Mouse (Mus musculus): Measurements from ENCODE around the gene Mx1. TPM values are rescaled to one million over a fixed set of nuclear protein-coding genes. Genes with fewer than 3 reads are reported as not detected.

Gene Mx1
- polyA plus RNA-seq, 1 experiment, result 1.3 TPM

- H3K9me3 ChIP-seq, result peaks cover 14% of the 10 kb centered on the region
- H3K4me3 ChIP-seq (replicated peaks), result peak overlapping the region; percentile 70
- TF ChIP-seq FLI1 (IDR thresholded peaks at IDR 0.05; ENCODE audit: low read length) (no peak), GATA1 (IDR thresholded peaks at IDR 0.05; ENCODE audit: borderline replicate concordance, low read length) (no peak)
- H3K27me3 ChIP-seq (replicated peaks), result peaks cover 2% of the 10 kb centered on the region
- peaks cover 65% of the 10 kb centered on the region for H3K4me1 ChIP-seq
- peaks cover 4% of the 10 kb centered on the region for H3K36me3 ChIP-seq (replicated peaks; ENCODE audit: low read length)
Observed at GRCm38 (mm10) chr16:97461271-97461670, 1.4 kb downstream of the Mx1 start.

GRCm38 (mm10) chr16:97459831-97460230, 2.9 kb downstream of the Mx1 start:
- TF ChIP-seq GATA1 (IDR thresholded peaks at IDR 0.05; ENCODE audit: borderline replicate concordance, low read length) (no peak), FLI1 (IDR thresholded peaks at IDR 0.05; ENCODE audit: low read length) (no peak)
- H3K4me1 ChIP-seq, result peaks cover 65% of the 10 kb centered on the region
- peaks cover 14% of the 10 kb centered on the region for H3K9me3 ChIP-seq
- H3K36me3 ChIP-seq (replicated peaks; ENCODE audit: low read length), result peaks cover 6% of the 10 kb centered on the region
- H3K27me3 ChIP-seq (replicated peaks), result peaks cover 2% of the 10 kb centered on the region
- no peak overlapping the region for H3K4me3 ChIP-seq (replicated peaks)

GRCm38 (mm10) chr16:97447386-97447785, 15.3 kb downstream of the Mx1 start:
- TF ChIP-seq GATA1 (IDR thresholded peaks at IDR 0.05; ENCODE audit: borderline replicate concordance, low read length) (no peak), FLI1 (IDR thresholded peaks at IDR 0.05; ENCODE audit: low read length) (no peak)
- no peak overlapping the region for H3K4me3 ChIP-seq (replicated peaks)
- peaks cover 91% of the 10 kb centered on the region for H3K4me1 ChIP-seq
- H3K27me3 ChIP-seq (replicated peaks), result no peaks in the 10 kb centered on the region
- peaks cover 9% of the 10 kb centered on the region for H3K36me3 ChIP-seq (replicated peaks; ENCODE audit: low read length)
- H3K9me3 ChIP-seq, result no peaks in the 10 kb centered on the region

GRCm38 (mm10) chr16:97443670-97444263, 18.9 kb downstream of the Mx1 start:
- H3K9me3 ChIP-seq, result no peaks in the 10 kb centered on the region
- H3K36me3 ChIP-seq (replicated peaks; ENCODE audit: low read length), result peaks cover 5% of the 10 kb centered on the region
- no peak for TF ChIP-seq GATA1 (IDR thresholded peaks at IDR 0.05; ENCODE audit: borderline replicate concordance, low read length)
- TF ChIP-seq FLI1 (IDR thresholded peaks at IDR 0.05; ENCODE audit: low read length), result no peak
- peaks cover 9% of the 10 kb centered on the region for H3K27me3 ChIP-seq (replicated peaks)
- no peak overlapping the region for H3K4me3 ChIP-seq (replicated peaks)
- peaks cover 69% of the 10 kb centered on the region for H3K4me1 ChIP-seq

- Histone ChIP-seq H3K4me1 (peaks cover 55% of the 10 kb centered on the region), H3K4me3 (replicated peaks) (no peak overlapping the region), H3K36me3 (replicated peaks; ENCODE audit: low read length) (no peaks in the 10 kb centered on the region), H3K27me3 (replicated peaks) (peaks cover 19% of the 10 kb centered on the region), H3K9me3 (no peaks in the 10 kb centered on the region)
- no peak for TF ChIP-seq GATA1 (IDR thresholded peaks at IDR 0.05; ENCODE audit: borderline replicate concordance, low read length)
- no peak for TF ChIP-seq FLI1 (IDR thresholded peaks at IDR 0.05; ENCODE audit: low read length)
Observed at GRCm38 (mm10) chr16:97441967-97442366, 20.7 kb downstream of the Mx1 start.

GRCm38 (mm10) chr16:97438191-97438590, 24.5 kb downstream of the Mx1 start:
- Histone ChIP-seq H3K27me3 (replicated peaks) (peaks cover 25% of the 10 kb centered on the region), H3K4me1 (peaks cover 20% of the 10 kb centered on the region)
- TF ChIP-seq FLI1 (IDR thresholded peaks at IDR 0.05; ENCODE audit: low read length) (no peak), GATA1 (IDR thresholded peaks at IDR 0.05; ENCODE audit: borderline replicate concordance, low read length) (no peak)

DNA sequence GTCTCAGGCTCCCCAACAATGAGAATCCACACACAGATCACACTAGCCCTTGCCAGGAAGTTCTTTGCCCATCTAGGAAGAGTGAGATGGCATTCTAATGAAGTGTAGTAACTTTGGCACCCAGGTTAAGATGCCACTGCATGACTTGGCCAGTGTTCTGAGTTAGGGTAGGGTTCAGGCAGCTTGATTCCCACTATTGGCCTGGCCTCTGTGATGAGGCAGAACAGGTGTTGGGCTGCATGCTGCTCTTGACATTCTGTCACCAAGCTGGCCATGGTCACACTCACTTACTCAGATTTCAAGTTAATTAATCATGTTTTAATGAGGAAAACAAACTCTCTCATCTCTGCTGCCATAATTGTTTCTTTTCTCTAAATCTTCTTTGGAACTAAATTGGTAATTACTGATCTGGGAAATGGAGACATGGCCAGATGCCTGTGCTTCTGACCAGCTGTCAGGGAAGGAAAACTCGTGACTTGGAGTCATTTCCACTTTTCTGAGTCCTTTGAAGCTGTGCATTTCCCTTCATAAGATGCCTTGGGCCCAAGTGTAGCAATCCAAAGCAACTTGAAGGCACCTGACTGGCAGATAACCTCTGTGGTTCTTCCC, 25.2 kb downstream of the Mx1 start:
- Histone ChIP-seq H3K4me3 (replicated peaks) (no peak overlapping the region), H3K36me3 (replicated peaks; ENCODE audit: low read length) (no peaks in the 10 kb centered on the region), H3K27me3 (replicated peaks) (peaks cover 25% of the 10 kb centered on the region), H3K4me1 (peaks cover 16% of the 10 kb centered on the region), H3K9me3 (no peaks in the 10 kb centered on the region)
- TF ChIP-seq FLI1 (IDR thresholded peaks at IDR 0.05; ENCODE audit: low read length) (no peak), GATA1 (IDR thresholded peaks at IDR 0.05; ENCODE audit: borderline replicate concordance, low read length) (no peak)

More at GRCm38 (mm10) chr16:97438191-97438590, 24.5 kb downstream of the Mx1 start:
- Histone ChIP-seq H3K4me3 (replicated peaks) (no peak overlapping the region), H3K9me3 (no peaks in the 10 kb centered on the region), H3K36me3 (replicated peaks; ENCODE audit: low read length) (no peaks in the 10 kb centered on the region)

DNA sequence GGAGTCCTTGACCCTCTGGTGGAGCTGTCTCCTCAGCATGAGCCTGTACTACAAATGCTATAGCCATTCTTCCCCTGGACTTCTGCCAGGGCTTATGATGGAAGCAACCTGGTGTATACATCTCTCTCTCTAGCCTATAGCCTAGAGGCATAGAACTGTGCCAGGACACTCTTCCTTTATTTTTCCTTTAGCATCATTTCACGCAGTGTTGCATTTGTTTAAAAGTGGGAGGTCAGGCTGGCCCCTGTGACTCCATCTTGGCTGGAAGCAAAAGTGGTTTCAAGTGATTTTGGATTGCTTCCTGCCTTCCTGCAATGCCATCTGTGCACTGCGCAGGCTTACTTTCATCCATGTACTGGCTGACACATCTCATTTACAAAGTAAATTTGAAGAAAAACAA, 28.5 kb downstream of the Mx1 start:
- Histone ChIP-seq H3K4me1 (peaks cover 22% of the 10 kb centered on the region), H3K27me3 (replicated peaks) (peaks cover 16% of the 10 kb centered on the region), H3K4me3 (replicated peaks) (no peak overlapping the region), H3K9me3 (no peaks in the 10 kb centered on the region), H3K36me3 (replicated peaks; ENCODE audit: low read length) (no peaks in the 10 kb centered on the region)
- no peak for TF ChIP-seq GATA1 (IDR thresholded peaks at IDR 0.05; ENCODE audit: borderline replicate concordance, low read length)
- no peak for TF ChIP-seq FLI1 (IDR thresholded peaks at IDR 0.05; ENCODE audit: low read length)

GRCm38 (mm10) chr16:97431328-97431727, 31.4 kb downstream of the Mx1 start:
- TF ChIP-seq GATA1 (IDR thresholded peaks at IDR 0.05; ENCODE audit: borderline replicate concordance, low read length), result no peak
- Histone ChIP-seq H3K27me3 (replicated peaks) (peaks cover 17% of the 10 kb centered on the region), H3K36me3 (replicated peaks; ENCODE audit: low read length) (no peaks in the 10 kb centered on the region), H3K4me1 (peaks cover 17% of the 10 kb centered on the region), H3K9me3 (no peaks in the 10 kb centered on the region), H3K4me3 (replicated peaks) (peak overlapping the region; percentile 44)

DNA sequence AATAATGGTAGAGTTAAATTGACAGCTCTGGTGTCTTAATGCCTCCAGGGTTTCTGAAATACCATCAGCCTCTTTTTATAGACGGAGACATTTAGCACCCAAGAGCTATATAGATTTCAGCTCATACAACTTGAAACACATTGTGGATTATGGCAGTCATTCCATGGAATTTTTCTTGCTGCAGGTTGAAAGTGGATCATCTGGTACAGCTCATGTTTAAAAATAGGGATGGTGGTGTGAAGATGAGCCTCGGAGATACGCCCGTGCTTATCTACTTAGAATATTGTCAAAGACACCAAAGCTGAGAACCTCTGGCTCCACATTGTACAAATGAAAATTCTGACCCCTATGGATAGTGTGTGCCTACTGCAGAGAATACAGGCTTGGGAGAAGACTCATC, 32.6 kb downstream of the Mx1 start:
- H3K27me3 ChIP-seq (replicated peaks), result peaks cover 20% of the 10 kb centered on the region
- no peaks in the 10 kb centered on the region for H3K9me3 ChIP-seq
- H3K36me3 ChIP-seq (replicated peaks; ENCODE audit: low read length), result no peaks in the 10 kb centered on the region
- no peak for TF ChIP-seq FLI1 (IDR thresholded peaks at IDR 0.05; ENCODE audit: low read length)
- TF ChIP-seq GATA1 (IDR thresholded peaks at IDR 0.05; ENCODE audit: borderline replicate concordance, low read length), result no peak
- H3K4me1 ChIP-seq, result peaks cover 17% of the 10 kb centered on the region
- no peak overlapping the region for H3K4me3 ChIP-seq (replicated peaks)

Measured in megakaryocyte, embryonic 14.5 days (primary cell).